Mouse (Mus musculus): Measurements from ENCODE around the gene Ntrk3.

Ntrk3 gene

GRCm38 (mm10) chr7:78720989-78721816 is 16.6 kb downstream of the Ntrk3 start:
- DNase-seq (ENCODE audit: extremely low read depth, low read depth, low spot score): no peak

DNA sequence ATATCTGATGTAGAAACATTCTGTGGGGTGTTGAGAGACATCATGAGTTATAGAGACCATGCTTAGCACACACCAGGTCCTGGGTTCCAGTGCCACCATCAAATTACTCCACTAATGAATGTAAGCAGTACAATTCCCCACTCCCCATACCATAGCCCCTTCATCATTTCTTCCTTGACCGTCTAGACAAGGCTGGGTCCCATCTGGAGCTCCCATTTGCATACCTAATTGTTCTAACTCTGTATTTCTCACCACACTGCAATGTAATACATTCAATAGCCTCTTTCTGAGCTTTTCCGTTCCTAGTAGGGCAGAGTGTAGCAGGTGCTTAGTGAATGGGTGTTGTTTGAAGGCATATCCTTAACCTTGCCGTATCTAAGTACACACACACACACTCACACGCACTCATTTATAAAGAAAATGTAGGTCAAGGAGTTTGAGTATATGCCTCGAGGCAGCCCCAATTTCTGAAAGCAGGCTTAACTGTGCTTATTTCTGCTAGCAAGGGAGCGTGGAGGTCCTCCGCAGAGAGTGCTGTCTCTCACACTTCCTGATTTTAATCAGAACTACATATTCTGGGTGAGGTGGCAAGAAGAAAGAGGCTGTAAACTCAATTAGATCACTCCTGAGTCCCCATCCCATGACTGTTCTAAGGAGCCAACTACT is 17.9 kb downstream of the Ntrk3 start:
- no peak for DNase-seq (ENCODE audit: extremely low read depth, low read depth, low spot score)

- no peak for DNase-seq (ENCODE audit: extremely low read depth, low read depth, low spot score)
Observed at GRCm38 (mm10) chr7:78719117-78719516, 18.7 kb downstream of the Ntrk3 start.

- no peak for DNase-seq (ENCODE audit: extremely low read depth, low read depth, low spot score)
Observed at GRCm38 (mm10) chr7:78718191-78718609, 19.6 kb downstream of the Ntrk3 start.

- DNase-seq (ENCODE audit: extremely low read depth, low read depth, low spot score): no peak
Observed at GRCm38 (mm10) chr7:78707708-78708107, 30.1 kb downstream of the Ntrk3 start.

DNA sequence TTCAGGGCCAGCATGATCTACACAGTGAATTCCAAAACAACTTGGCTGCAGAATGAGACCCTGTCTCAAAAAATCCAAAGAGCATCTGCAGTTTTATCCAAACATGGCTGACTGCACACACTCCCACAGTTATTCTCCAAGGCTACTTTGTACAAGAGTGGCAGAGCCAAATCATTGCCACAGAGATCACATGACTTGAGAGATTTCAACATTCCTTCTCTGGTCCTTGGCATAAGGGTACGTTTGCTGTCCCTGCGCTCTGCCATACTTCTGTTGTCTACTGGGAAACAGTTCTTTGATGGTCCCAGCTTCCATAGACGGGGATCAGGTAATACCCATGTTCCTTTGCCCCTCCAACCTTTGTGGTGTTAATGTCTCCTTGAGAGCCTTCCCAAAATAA is 30.7 kb downstream of the Ntrk3 start:
- DNase-seq (ENCODE audit: extremely low read depth, low read depth, low spot score): no peak

- DNase-seq (ENCODE audit: extremely low read depth, low read depth, low spot score): no peak
Observed at GRCm38 (mm10) chr7:78702676-78703075, 35.1 kb downstream of the Ntrk3 start.

DNA sequence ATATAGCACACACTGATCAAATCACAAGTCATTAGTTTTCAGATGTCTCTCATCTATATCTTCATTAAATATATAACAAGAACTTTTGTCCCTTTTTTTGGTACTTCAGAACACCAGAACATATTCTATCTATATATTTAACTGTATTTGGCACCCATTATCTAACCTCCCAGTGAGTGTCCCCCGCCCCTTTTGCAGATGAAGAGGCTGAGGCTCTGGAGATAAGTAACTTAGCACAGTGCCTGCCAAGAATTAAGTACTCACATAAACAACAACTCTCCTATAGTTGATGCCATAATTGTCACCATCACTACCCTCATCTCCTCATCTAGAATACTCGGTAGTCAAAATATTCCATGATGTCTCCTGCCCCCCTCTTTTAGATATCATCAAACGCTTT is 42.6 kb downstream of the Ntrk3 start:
- DNase-seq (ENCODE audit: extremely low read depth, low read depth, low spot score): no peak

- DNase-seq (ENCODE audit: extremely low read depth, low read depth, low spot score): no peak
Observed at GRCm38 (mm10) chr7:78693148-78693547, 44.7 kb downstream of the Ntrk3 start.

- DNase-seq (ENCODE audit: extremely low read depth, low read depth, low spot score): no peak
Observed at GRCm38 (mm10) chr7:78690956-78691355, 46.9 kb downstream of the Ntrk3 start.

DNA sequence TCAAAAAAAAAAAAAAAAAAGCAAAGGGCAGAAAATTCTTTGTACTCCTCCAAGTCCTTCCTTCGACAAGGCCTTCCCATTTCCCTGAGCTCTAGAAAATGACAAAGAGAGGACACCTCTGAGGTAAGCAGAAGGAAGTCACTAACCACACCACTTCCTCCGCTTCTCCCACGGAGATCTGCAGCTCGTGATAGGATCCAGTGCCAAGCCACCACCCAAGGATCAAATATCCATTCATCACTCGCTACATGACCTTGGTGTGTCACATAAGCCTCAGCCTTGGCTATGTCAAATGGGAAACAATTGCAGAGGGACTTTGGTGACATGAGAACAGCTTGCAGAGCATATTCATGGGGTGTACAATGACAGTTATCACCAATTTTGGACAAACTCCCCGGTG is 52.9 kb downstream of the Ntrk3 start:
- no peak for DNase-seq (ENCODE audit: extremely low read depth, low read depth, low spot score)

- no peak for DNase-seq (ENCODE audit: extremely low read depth, low read depth, low spot score)
Observed at GRCm38 (mm10) chr7:78680871-78681270, 56.9 kb downstream of the Ntrk3 start.

- no peak for DNase-seq (ENCODE audit: extremely low read depth, low read depth, low spot score)
Observed at GRCm38 (mm10) chr7:78669407-78669806, 68.4 kb downstream of the Ntrk3 start.

DNA sequence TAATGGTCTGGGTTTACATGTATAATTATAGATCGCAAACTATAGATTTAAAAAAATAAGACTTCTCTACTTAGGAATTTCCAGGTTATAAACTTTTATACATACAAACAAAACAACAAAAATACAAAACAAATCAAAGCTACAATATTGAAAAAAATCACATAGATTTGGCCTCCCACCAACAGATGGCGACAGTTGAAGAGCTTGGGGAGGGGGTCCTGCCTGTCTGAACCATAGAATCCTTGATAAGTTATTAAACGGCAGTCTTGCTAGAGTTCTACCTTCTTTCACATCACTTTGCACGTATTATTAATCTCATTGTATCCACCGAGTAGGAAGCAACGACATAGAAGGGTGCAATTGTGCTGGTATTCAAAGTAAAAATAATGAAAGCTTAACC is 68.9 kb downstream of the Ntrk3 start:
- DNase-seq (ENCODE audit: extremely low read depth, low read depth, low spot score): no peak

GRCm38 (mm10) chr7:78668003-78668635 is 69.7 kb downstream of the Ntrk3 start:
- no peak for DNase-seq (ENCODE audit: extremely low read depth, low read depth, low spot score)

GRCm38 (mm10) chr7:78660832-78661231 is 77.0 kb downstream of the Ntrk3 start:
- DNase-seq (ENCODE audit: extremely low read depth, low read depth, low spot score): no peak

DNA sequence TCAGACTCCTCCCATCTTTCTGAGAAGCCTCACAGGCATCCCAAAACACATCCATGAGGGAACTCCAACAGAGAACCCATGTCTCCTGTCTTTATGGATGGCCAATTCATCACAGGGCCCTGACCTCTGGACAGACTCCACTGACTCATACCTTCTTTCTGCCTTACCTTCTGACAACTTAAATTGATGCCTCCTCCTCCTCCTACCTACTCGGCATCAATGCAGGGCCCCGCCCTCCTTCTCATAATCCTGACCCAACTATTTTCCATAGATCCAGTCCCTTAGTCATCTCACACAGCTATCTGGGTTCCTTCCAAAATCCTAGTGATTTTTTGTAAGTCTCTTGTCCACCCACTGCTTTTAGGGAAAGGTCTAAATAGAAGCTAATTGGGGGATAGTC is 78.0 kb downstream of the Ntrk3 start:
- DNase-seq (ENCODE audit: extremely low read depth, low read depth, low spot score): no peak

DNA sequence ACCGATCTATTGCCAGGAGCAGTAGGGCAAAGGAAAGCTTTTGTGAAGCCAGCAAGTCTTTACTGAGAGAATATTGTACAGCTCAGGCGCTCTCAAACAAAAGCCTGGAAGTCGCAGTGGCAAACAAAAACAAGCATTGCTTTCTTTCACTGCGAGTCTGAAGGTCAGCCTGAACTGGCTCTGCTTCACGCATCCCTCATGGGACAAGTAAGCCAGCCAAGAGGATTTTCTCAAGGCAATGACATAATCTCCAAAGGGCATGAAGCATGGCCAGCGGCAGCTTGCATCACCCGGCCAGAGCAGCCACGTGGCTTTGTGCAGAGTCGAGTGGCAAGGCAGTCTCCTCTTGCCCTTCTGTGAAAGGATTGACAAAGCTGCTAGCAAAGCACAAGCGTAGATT is 79.8 kb downstream of the Ntrk3 start:
- DNase-seq (ENCODE audit: extremely low read depth, low read depth, low spot score): peak; percentile 8

DNA sequence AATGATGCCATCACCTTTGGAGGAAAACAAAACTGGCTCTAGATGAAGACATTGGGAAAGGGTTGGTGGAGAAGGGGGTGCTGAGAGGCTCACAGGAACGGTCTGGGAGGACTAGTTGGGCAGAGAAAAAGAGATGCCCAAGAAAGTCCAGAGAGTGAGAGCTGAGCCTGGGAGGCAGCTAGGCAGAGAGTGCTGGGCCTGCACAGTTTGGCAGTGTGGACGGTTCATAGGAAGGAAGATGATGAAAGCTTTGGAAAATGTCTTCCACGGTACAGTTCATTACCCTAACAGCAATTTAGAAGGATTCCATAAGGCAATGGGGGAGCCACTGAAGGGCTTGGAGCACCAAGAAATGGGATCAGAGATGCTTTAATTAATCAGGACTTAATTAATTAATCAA is 81.6 kb downstream of the Ntrk3 start:
- no peak for DNase-seq (ENCODE audit: extremely low read depth, low read depth, low spot score)

GRCm38 (mm10) chr7:78653686-78654085 is 84.1 kb downstream of the Ntrk3 start:
- DNase-seq (ENCODE audit: extremely low read depth, low read depth, low spot score): no peak

- DNase-seq (ENCODE audit: extremely low read depth, low read depth, low spot score): no peak
Observed at GRCm38 (mm10) chr7:78652296-78652695, 85.5 kb downstream of the Ntrk3 start.

GRCm38 (mm10) chr7:78651540-78651939 is 86.3 kb downstream of the Ntrk3 start:
- DNase-seq (ENCODE audit: extremely low read depth, low read depth, low spot score): no peak

All from fat pad, adult 2 months (tissue).